Mouse (Mus musculus): ENCODE results near the gene Ube2e2.
"Not testable (repeated sequence)": the region's sequence is repeated elsewhere in the genome, so short reads cannot be mapped to it uniquely, and the experiment has no call there.

Ube2e2 gene

DNA sequence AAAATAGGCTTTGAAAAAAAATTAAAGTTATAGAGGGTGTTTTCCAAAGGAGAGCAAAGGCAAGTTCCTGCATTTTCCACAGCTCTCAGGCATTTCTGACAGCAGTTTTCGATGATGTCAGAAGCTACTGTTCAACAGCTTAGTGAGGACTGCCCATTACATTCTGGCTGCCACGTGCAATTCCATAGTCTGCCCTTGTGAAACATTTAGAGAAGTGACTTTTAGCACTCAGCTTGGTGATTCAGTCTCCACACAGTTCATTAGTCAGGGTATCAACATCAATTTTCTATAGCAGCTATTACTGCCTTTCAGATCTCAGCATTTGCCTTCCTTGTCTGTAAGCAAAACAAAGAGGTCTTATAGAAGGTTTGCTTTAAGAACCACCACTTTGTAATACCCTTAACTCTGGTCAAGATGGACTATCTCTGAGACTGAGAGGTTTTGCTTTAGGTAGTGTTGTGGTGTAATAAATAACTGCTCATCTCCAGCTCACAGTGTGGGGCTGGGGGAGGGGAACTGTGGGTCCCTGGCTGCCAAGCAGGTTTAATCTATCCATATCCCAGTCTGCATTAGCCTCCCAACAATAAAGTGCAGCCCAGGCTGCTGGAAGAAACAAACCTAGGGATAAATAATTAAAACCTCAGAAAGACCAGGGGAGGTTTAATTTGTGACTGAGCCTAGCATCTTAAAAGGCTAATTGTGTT, 255.2 kb downstream of the Ube2e2 start:
- DNase-seq (ENCODE audit: extremely low read depth, insufficient read length, low spot score) = no peak

DNA sequence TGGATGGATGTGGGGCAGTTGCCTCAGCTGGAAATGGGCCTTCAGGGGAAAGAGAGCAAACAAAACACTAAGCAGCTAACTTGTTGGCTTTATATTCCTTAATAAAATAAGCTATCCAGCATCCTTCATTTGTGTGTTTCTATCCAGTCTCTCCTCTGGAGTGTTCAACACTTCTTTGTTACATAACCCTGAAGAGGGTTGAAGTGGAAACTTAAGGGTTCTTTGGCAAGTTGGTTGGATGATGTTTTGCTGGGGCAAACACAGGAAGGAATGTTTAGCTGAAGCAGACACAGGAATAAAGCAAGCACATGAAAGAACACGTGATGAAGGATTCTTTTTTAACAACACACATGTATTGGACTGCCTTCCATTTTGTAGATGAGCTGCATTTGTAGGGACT, 256.3 kb downstream of the Ube2e2 start:
- DNase-seq (ENCODE audit: extremely low read depth, insufficient read length, low spot score) = no peak

DNA sequence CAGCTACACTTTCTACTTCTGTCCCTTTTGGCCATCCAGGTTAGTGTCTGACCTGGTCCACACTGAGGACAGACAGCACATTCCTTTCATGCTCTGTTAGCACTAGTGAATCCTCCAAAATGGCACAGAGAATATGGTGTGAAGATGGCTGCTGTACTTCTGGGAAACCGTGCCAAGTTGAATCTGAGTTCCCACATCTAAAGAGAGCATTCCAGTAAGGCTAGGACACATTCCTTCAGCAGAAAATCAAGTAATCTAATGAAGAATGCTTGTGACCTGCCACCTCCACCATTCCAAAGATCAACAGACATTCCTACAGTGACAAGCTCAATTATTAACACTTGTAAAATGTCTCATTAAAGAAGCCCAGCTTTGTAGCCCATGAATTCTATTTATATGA, 265.9 kb downstream of the Ube2e2 start:
- no peak for DNase-seq (ENCODE audit: extremely low read depth, insufficient read length, low spot score)

DNA sequence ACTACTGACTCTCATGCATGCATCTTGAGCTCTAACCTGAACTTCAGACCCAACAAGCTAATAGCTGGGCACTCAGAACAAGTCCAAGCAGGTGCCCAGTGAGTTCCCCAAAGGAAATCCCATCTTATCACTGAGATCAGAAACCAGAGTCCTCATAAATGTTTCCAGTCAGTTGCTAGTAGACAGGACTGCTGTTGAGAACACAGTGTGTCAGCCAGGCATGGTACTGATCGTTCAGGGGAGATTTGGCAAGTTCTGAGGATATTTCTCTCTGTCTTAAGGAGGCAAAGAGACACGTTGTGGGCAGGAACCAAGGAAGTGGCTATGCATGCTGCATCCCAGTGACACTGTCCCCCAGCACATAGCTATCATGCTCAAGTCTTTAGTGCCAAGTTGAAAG, 275.5 kb downstream of the Ube2e2 start:
- no peak for DNase-seq (ENCODE audit: extremely low read depth, insufficient read length, low spot score)

DNA sequence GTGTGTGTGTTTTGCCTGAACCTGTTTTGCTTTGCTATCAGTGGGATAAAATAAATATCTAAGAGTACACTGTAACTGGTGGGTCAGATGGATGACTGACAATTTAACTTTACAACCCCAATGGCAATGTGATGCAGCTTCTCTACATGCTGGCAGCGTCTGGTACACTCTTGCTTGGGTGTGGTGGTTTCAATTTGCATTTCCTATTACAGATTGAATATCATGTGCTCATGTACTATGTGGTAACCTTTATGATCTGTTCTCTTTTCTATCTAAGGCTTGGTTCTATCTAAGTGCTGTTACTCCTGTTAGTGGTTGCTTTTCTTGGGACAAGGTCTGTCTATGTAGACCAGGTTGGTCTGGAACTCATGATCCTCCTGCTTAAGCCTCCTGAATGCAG, 292.1 kb downstream of the Ube2e2 start:
- no peak for DNase-seq (ENCODE audit: extremely low read depth, insufficient read length, low spot score)

DNA sequence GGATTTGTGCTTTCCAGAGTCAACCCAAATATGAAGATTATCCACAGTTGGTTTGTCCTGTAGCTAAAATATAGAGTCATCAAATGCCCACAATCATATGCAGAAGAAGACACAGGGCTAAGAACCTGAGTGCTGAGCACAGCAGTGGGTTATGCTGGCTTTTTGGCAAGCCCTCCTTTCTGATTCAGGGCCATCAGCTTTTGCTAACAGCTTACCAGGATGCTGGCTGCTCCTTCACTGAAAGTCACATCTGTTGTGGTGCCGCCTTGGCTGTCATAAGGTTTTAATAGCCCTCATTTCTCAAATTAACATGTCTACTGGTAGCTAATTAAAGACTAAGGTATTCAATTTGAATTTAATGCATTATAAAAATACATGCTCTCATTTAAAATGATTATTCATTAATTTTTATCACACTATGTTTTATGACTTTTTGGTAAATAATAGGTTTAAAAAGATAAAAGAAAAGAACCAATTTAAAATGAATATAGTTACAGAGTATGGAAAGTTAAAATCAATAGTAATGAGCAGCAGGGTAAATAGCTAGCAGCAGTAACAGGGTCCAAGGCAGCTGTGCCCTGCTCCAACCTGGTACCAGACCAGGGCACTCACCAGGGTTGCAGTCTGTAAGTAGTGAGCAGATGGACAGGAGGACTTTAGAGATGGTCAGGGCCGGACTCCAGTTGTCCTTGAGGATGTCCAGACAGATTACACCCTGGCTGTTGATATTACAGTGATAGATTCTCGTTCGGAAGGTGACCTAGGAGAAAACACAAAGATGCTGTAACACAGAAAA, 307.6 kb downstream of the Ube2e2 start:
- no peak for DNase-seq (ENCODE audit: extremely low read depth, insufficient read length, low spot score)

DNA sequence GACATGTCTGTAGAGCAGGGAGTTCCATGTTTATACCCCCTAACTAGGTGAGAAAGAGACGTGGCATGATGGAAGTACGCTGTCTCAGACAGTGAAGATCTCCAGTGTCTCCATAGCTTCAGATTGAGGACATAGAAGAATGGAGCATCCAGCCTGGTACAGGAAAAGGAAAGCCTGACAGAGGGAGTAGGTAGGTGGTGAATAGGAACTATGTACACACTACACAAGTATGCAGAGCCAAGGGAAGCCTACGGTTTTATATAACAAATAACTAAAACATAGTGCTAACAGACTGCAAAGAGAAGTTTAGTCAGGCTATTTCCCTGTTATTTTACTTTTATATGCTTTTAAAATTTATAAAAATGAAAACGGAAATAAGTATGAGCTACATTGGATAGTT, 312.3 kb downstream of the Ube2e2 start:
- DNase-seq (ENCODE audit: extremely low read depth, insufficient read length, low spot score) = no peak

DNA sequence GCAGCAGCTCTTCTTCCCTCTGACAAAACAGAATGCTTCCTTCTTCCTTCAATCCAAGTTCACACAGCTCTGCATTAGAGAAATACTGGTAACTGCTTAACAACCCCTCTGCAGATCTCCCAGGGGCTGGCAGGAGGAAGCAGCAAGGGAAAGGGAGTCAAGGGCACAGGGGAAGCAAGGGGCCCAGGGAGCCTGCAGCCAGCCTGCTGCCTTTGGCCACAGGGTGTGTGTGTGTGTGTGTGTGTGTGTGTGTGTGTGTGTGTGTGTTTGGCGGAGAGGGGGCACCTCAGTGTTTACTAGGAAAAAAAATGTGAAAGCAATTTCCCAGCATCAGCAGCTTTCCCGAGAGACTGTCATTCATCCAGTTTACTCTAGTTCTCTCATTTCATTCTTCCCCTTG, 319.3 kb downstream of the Ube2e2 start:
- DNase-seq (ENCODE audit: extremely low read depth, insufficient read length, low spot score) = no peak

DNA sequence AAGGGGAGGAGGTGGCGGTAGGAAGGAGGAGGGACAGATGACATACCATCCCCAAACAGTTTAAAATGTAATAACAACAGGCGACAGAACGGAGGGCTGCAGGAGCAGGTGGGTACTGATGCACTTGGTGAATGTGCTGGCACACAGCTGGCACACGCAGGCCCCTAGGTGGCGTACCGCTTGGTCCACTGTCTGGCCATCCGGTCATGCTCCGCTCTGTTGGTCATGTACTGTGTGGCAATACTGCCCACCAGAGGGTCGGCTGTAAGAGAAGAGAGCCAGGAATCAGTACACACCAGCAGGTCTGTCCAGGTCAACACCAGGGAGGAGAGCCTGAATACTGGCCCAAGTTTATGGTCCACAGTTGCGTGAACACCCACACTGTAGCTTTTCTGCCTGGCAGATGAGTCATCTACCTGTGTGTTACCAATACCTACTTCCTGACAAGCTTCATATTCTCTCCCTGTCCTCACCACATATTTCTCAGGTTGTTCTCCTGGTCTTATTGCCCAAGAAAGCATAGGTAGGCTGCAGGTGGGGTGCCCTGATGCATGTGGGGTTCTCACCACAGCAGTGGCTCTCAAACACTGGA, 319.8 kb downstream of the Ube2e2 start:
- no peak for DNase-seq (ENCODE audit: extremely low read depth, insufficient read length, low spot score)

DNA sequence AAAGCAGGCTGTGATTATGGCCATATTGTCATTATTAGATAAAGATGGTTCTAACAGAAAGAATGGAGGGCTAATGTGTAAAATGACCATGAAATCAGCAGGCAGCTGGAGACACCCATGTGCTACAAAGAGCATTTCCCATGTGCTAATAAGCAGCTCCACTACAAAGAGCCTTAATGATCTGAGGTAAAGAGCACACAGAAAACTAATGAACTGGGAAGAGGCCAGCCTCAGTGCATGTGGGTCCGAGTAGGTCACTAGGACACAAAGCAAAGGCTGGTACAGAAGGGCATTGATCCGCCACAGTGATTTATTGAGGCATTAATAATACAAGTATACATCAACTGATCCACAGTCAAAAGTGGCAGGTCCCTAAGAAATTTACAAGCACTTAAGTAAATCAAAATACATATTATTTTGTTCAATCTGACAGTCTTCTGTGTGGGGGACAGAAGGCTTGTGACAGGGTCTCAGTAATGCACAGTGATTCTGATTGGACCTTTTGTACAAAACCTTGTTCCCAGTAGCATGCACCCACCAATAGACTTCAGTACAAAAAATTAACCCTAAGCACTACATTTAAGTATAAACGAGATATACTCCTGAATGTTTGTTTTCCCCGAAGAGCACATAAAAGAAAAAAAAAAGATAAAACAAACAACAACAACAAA, 320.6 kb downstream of the Ube2e2 start:
- DNase-seq (ENCODE audit: extremely low read depth, insufficient read length, low spot score) = no peak

DNA sequence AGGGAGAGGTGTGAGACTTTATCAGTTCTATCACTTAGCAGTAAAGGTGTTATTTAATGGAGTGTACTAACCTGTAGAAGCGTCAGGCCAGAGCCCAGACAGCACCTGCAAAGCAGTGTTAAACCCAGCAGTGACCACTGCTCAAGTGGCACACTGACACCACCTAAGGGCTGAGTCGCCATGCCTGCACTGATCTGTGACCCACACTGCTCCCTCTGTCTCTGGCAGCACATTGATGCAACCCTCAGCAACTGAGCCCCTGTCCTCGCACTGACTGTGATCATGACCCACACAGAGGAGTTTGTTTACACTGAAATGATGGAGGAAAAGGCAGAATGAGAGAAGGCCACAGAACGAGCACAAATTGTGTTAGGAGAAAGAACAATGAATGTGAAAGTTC, 321.2 kb downstream of the Ube2e2 start:
- DNase-seq (ENCODE audit: extremely low read depth, insufficient read length, low spot score) = no peak

DNA sequence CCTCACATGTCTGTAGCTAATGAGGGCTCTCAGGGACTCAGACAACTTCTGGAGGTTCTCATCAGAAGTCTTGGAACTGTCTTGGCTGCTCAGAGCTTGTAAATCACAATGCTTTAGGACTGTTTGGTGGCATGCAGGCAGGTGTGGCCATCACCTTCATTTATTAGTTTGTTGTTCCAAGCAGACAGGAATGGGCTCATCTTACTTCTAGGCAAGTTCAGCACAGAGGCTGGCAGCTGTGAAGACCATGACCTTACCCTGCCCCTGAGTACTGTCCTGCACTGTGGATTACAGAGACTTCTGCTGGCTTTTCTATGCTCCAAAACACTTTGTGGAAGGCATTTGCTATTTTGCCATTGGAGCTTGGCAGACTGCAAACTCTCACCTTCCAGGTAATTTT, 324.5 kb downstream of the Ube2e2 start:
- DNase-seq (ENCODE audit: extremely low read depth, insufficient read length, low spot score) = no peak

DNA sequence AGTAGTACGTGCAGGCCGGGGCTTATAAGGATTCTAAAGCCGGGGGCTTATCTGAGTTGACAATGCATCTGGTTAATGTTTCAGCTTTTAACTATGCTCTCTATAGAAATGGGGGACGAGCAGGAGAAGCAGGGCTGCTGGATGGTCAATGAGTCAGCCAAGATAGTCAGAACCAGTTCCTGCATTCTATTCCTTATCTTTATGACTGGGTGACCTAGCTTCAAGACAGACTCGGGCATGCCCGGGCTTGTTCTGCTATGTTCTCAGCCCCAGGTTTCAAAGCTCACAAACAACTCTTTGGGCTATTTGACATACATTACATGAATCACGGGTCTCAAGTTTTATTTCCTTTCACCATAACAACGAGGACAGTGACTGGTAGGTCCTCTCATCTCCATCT, 329.1 kb downstream of the Ube2e2 start:
- not testable (repeated sequence) for DNase-seq (ENCODE audit: extremely low read depth, insufficient read length, low spot score)

DNA sequence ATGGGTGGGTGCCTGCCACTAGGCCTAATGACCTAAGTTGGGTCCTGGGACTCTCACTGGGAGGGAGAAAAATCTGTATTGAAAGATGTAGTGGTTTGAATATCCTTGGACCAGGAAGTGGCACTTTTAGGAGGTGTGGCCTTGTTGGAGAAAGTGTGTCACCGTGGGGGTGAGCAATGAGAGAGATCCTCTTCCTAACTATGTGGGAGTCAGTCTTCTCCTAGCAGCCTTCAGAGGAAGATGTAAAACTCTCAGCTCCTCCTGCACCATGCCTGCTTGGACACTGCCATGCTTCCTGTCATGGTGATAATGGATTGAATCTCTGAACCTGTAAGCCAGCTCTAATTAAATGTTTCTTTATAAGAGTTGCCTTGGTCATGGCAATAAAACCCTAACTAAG, 338.8 kb downstream of the Ube2e2 start:
- DNase-seq (ENCODE audit: extremely low read depth, insufficient read length, low spot score) = no peak

DNA sequence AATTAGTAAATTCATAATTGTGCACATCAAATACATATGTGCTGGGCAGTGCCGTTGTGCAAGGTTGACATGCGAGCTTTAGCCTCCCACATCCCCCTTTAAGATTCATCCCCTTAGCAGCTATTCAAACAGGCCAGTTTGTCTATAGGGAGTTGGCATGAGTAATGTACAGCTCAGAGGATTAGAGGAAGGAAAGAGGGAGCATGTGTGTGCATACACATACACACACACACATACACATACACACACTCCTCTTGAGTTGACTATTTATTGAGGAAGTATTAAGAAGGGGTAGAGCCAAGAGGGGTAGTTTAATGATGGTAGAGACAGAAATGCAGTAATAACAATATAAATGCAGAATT, 339.5 kb downstream of the Ube2e2 start:
- no peak for DNase-seq (ENCODE audit: extremely low read depth, insufficient read length, low spot score)

DNA sequence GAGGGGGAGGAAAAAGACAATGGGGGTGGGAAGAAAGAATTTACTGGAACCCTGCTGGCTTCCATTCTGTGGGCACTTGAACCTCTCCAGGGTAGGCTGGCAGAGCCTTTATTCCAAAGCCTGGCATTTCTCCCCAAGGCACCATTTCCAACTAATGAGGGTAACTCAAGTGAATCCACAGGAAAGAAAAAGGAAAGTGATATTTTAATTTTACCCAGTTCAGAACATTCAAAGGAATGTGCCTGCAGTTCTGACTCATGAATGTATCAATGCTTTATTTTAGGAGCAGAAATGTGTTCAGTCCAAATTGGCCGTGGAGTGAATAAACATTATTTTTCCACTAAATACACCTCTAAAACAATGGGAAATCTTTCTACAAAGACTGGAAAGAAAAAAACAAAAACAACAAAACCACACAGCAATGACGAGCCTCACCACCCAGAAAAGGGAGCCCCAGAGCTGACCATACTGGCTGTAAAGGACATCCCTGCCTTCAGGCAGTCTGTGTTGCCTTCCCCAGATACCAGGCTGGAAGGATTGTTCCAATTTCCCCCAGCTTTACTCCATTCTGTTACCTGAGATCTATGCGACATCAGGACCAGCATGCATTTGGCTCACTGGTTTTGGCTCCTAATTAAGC, 340.0 kb downstream of the Ube2e2 start:
- no peak for DNase-seq (ENCODE audit: extremely low read depth, insufficient read length, low spot score)

DNA sequence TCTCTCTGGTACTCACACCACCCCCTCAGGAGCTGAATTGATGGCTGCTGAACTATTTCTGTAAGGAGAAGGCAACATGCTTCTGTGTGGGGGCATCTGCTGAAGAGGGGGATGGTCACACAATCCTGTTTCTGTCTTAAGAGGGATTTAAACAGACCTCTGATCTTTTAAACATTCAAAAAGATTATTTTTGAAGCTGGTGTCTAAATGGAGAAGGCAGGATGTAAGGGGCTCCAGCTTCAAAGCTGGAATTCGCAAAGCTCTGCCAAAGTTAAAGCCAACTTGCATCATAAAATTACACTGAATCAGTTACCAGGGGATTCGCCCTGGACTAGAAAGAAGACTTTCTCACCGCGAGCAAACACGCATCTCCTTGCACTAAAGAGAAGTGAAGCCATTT, 346.5 kb downstream of the Ube2e2 start:
- no peak for DNase-seq (ENCODE audit: extremely low read depth, insufficient read length, low spot score)

DNA sequence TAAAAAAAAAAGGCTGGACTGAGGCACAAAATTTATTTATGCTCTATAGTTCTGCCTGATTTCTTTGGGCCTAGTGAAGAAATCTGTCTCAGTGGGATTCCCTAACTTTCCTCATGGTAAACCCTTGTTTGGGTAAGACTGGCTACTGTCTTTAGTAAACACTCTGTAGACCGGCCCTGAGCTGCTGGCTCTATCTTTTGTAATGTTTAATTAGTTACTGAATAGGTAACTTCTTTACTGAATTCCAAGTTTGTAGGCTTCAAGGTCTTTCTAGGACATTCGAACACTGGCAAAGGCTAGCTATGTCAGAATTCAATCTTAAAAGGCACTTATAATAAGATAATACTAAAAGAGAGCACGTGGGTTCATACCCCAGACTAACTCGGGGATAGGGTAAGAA, 355.0 kb downstream of the Ube2e2 start:
- DNase-seq (ENCODE audit: extremely low read depth, insufficient read length, low spot score) = not testable (repeated sequence)

DNA sequence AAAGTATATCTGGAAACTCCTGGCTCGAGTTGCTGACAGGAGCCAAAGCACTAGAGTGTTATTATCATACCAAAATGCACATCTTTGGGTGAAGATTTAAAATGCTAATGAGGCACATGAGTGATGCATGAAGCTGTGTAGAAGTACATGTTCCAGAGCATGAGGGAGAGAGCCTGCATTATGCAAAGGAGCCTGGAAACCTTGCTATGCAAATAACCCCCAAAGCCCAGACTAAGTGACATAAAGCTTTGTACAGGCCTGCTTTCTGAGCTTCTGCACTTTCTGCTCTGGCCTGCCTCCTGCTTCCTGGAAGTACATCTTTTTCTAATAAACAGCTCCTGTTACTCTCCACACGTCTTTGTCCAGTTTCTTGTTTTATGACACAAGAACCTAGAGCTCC, 363.2 kb downstream of the Ube2e2 start:
- no peak for DNase-seq (ENCODE audit: extremely low read depth, insufficient read length, low spot score)

DNA sequence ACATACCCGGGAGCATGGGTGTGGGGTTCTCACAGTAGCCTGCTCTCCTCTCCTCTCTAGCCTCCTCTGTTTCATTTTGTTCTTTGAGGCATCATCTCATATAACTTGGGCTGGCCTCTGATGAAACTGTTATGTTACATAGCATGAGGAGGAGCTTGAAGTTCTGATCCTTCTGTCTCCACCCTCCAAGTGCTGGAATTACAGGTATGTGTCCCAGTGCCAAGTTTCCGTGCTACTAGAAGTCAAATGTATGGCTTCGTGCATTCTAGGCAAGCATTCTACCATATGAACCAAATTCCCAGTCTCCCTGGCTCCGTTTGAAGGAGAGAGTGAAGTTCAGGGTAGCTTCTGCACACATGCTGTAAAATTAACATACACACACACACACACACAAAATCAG, 363.6 kb downstream of the Ube2e2 start:
- no peak for DNase-seq (ENCODE audit: extremely low read depth, insufficient read length, low spot score)

All from 3134 (cell line).